ENCODE assay signal across 16 mouse cellular contexts in genomic region chr5:131575086-131575514, GRCm38 (mm10).
DNase-seq lines count a peak whose midpoint lies in the region; ATAC-seq lines count a peak whose summit lies in the region.
"Had no signal": no experiment of that assay in that cellular context is flagged by ENCODE, and none has a peak within 500 bp of the region (broad histone marks: within the 10 kb centered on the region; RNA-seq: fewer than 3 reads in every experiment).

No protein-coding gene starts in this region.

- H3K27me3 ChIP-seq in kidney, embryonic 14.5 days (ENCODE audit: control insufficient read depth, insufficient read depth, low read length): no peaks in the 10 kb centered on the region
- no peaks in the 10 kb centered on the region for H3K27me3 ChIP-seq in embryonic facial prominence, embryonic 14.5 days (replicated peaks; ENCODE audit: control insufficient read depth, insufficient read depth, low read length)
- H3K27me3 ChIP-seq in hindbrain, embryonic 12.5 days: peaks cover 6% of the 10 kb centered on the region
- H3K27me3 ChIP-seq in midbrain, embryonic 16.5 days (ENCODE audit: control insufficient read depth, insufficient read depth, low read depth, low read length): no peaks in the 10 kb centered on the region
- H3K27me3 ChIP-seq: stomach, embryonic 15.5 days had no signal

- no peaks in the 10 kb centered on the region for H3K36me3 ChIP-seq in kidney, embryonic 14.5 days (ENCODE audit: control insufficient read depth, insufficient read depth, low read length)
- H3K36me3 ChIP-seq in embryonic facial prominence, embryonic 14.5 days (ENCODE audit: control insufficient read depth, insufficient read depth, low read length): no peaks in the 10 kb centered on the region
- no peaks in the 10 kb centered on the region for H3K36me3 ChIP-seq in hindbrain, embryonic 12.5 days
- H3K36me3 ChIP-seq in midbrain, embryonic 16.5 days (ENCODE audit: control insufficient read depth, insufficient read depth, low read length): no peaks in the 10 kb centered on the region
- H3K36me3 ChIP-seq: G1E; limb, embryonic 13.5 days; stomach, embryonic 15.5 days had no signal

- no peak overlapping the region for H3K4me2 ChIP-seq in kidney, embryonic 14.5 days (replicated peaks; ENCODE audit: low read depth, low read length)
- no peak overlapping the region for H3K4me2 ChIP-seq in embryonic facial prominence, embryonic 14.5 days (ENCODE audit: low read depth, low read length)
- H3K4me2 ChIP-seq in hindbrain, embryonic 12.5 days (replicated peaks): 0 out of 2 replicates have a peak overlapping the region, but pooled peaks have one; percentile 6
- H3K4me2 ChIP-seq in midbrain, embryonic 16.5 days (ENCODE audit: low read length): no peak overlapping the region
- H3K4me2 ChIP-seq: limb, embryonic 13.5 days; stomach, embryonic 15.5 days had no signal

- no peak for DNase-seq in kidney, postnatal 10 days
- no peak for DNase-seq in embryonic facial prominence, embryonic 14.5 days (ENCODE audit: low spot score)
- DNase-seq in right cerebral cortex, postnatal 25 days: no peak
- no peak for DNase-seq in thymus, adult 18-20 months
- no peak for DNase-seq in urinary bladder, postnatal 14 days (ENCODE audit: low spot score)
- DNase-seq: heart, adult 18-20 months; heart, postnatal 14 days; kidney, adult 9 months; lung, adult 2 months had no signal

- 52% methylated on average over 5 of the region's 5 CpGs for WGBS in kidney, embryonic 14.5 days
- 38% methylated on average over 5 of the region's 5 CpGs for WGBS in embryonic facial prominence, embryonic 14.5 days
- WGBS in hindbrain, embryonic 12.5 days: 20% methylated on average over 5 of the region's 5 CpGs
- WGBS in midbrain, embryonic 16.5 days: 3% methylated on average over 5 of the region's 5 CpGs

- 0 out of 2 replicates have a peak, but pooled peaks have one; percentile 26 for ATAC-seq in kidney, embryonic 14.5 days (ENCODE audit: low FRiP score, low TSS enrichment)
- peak; percentile 31; the same call in 1 of the 2 replicates for ATAC-seq in embryonic facial prominence, embryonic 14.5 days (ENCODE audit: low read depth)
- ATAC-seq in hindbrain, embryonic 12.5 days (ENCODE audit: low FRiP score): peak; percentile 84
- peak; percentile 74 for ATAC-seq in midbrain, embryonic 16.5 days

- no peak overlapping the region for H3K27ac ChIP-seq in kidney, embryonic 14.5 days (ENCODE audit: low read depth, low read length)
- H3K27ac ChIP-seq in embryonic facial prominence, embryonic 14.5 days (replicated peaks; ENCODE audit: low read depth, low read length): no peak overlapping the region
- H3K27ac ChIP-seq in hindbrain, embryonic 12.5 days: peak overlapping the region; percentile 82
- peak overlapping the region; percentile 60; the same call in 1 of the 2 replicates for H3K27ac ChIP-seq in midbrain, embryonic 16.5 days (ENCODE audit: low read length)
- H3K27ac ChIP-seq: limb, embryonic 13.5 days; stomach, embryonic 15.5 days had no signal

- H3K9ac ChIP-seq in kidney, embryonic 14.5 days (ENCODE audit: low read depth, low read length): no peak overlapping the region
- H3K9ac ChIP-seq in embryonic facial prominence, embryonic 14.5 days (ENCODE audit: low read depth, low read length): no peak overlapping the region
- no peak overlapping the region for H3K9ac ChIP-seq in hindbrain, embryonic 12.5 days
- H3K9ac ChIP-seq in midbrain, embryonic 16.5 days (ENCODE audit: low read depth, low read length): no peak overlapping the region
- H3K9ac ChIP-seq: limb, embryonic 13.5 days; stomach, embryonic 15.5 days had no signal

- no peak overlapping the region for H3K4me3 ChIP-seq in kidney, embryonic 14.5 days (ENCODE audit: low read length)
- H3K4me3 ChIP-seq in embryonic facial prominence, embryonic 14.5 days (ENCODE audit: low read depth, low read length): no peak overlapping the region
- H3K4me3 ChIP-seq in hindbrain, embryonic 12.5 days: no peak overlapping the region
- no peak overlapping the region for H3K4me3 ChIP-seq in midbrain, embryonic 16.5 days (ENCODE audit: low read depth, low read length)
- H3K4me3 ChIP-seq: limb, embryonic 13.5 days; megakaryocyte, embryonic 14.5 days; stomach, embryonic 15.5 days had no signal

- H3K9me3 ChIP-seq in kidney, embryonic 14.5 days (ENCODE audit: control insufficient read depth, low read length): no peaks in the 10 kb centered on the region
- no peaks in the 10 kb centered on the region for H3K9me3 ChIP-seq in embryonic facial prominence, embryonic 14.5 days (ENCODE audit: control insufficient read depth, low read length)
- H3K9me3 ChIP-seq in hindbrain, embryonic 12.5 days (replicated peaks): no peaks in the 10 kb centered on the region
- no peaks in the 10 kb centered on the region for H3K9me3 ChIP-seq in midbrain, embryonic 16.5 days (replicated peaks; ENCODE audit: control insufficient read depth, low read length, poor library complexity, severe bottlenecking)
- H3K9me3 ChIP-seq: limb, embryonic 13.5 days; stomach, embryonic 15.5 days had no signal

- H3K4me1 ChIP-seq in kidney, embryonic 14.5 days (ENCODE audit: control insufficient read depth, insufficient read depth, low read length): no peaks in the 10 kb centered on the region
- no peaks in the 10 kb centered on the region; the same call in 1 of the 2 replicates for H3K4me1 ChIP-seq in embryonic facial prominence, embryonic 14.5 days (ENCODE audit: control insufficient read depth, insufficient read depth, low read length)
- peaks cover 39% of the 10 kb centered on the region for H3K4me1 ChIP-seq in hindbrain, embryonic 12.5 days
- peaks cover 22% of the 10 kb centered on the region for H3K4me1 ChIP-seq in midbrain, embryonic 16.5 days (ENCODE audit: control insufficient read depth, insufficient read depth, low read length)
- H3K4me1 ChIP-seq: megakaryocyte, embryonic 14.5 days had no signal

Comparison
In these comparisons a context has a peak if more than half of its experiments do, and no peak if none do; other contexts are left out.
1. ATAC-seq: peak in every context shown above with its lines; median percentile 84 in hindbrain, embryonic 12.5 days; 74 in midbrain, embryonic 16.5 days; 31 in embryonic facial prominence, embryonic 14.5 days; 26 in kidney, embryonic 14.5 days.
2. H3K27ac ChIP-seq: peak in hindbrain, embryonic 12.5 days (single experiment) and midbrain, embryonic 16.5 days (single experiment); none in kidney, embryonic 14.5 days (single experiment) and embryonic facial prominence, embryonic 14.5 days (single experiment).